Mouse (Mus musculus) myocyte (in vitro differentiated cells): ENCODE results near the gene Tspan33.

Experiments
- E2F4 ChIP-seq: IDR thresholded peaks from one replicate; pipeline ENCODE4 v1.6.1; 2011; ENCODE audit warnings: mild to moderate bottlenecking, control low read depth, moderate library complexity; ENCODE audit not compliant: insufficient read depth
- MYOD1 ChIP-seq, 3 experiments: IDR thresholded peaks; one replicate each; pipeline ENCODE4 v1.6.1; 2011; ENCODE audit warnings: control low read depth in 2 of 3, low read depth in 2 of 3, mild to moderate bottlenecking in 2 of 3, moderate library complexity in 1 of 3; ENCODE audit not compliant: insufficient read length in 2 of 3, control insufficient read depth in 1 of 3
- POLR2A ChIP-seq: IDR thresholded peaks from one replicate; pipeline ENCODE4 v1.6.1; 2011; ENCODE audit warnings: low read depth, mild to moderate bottlenecking, control low read depth, moderate library complexity; ENCODE audit not compliant: insufficient read length
- POLR2AphosphoS2 ChIP-seq: IDR thresholded peaks from one replicate; pipeline ENCODE4 v1.6.1; 2011; ENCODE audit warnings: low read depth, control low read depth; ENCODE audit not compliant: insufficient read length

DNA sequence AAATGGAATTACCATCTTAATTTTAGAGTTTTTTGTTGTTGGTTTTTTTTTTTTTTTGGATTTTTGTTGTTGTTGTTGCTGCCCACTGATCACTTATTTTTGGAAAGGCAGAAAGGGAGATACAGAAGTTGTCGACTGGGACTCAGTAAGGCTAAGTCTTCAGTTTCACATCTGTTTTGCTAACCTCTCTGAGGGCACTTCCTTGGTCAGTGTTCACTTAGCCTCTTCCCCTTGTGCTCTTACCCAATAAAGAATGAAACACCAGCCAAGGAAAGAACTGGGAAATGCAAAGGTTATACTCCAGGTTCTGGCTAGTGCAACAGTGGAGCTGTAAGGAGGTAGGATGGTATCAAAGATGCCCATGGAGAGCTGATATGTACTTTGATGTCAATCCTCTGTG, 35.5 kb downstream of the Tspan33 start:
- TF ChIP-seq POLR2A: no peak
- no peak for TF ChIP-seq POLR2AphosphoS2
- TF ChIP-seq E2F4: no peak
- no peak for TF ChIP-seq MYOD1 (IDR thresholded peaks at IDR 0.05; ENCODE audit: control insufficient read depth in 1 of 3, insufficient read length in 2 of 3, low read depth in 2 of 3)
